Mouse (Mus musculus): ENCODE measurements around the gene Gm3402. TPM values are rescaled to one million over a fixed set of nuclear protein-coding genes. Genes with fewer than 3 reads are reported as not detected.
"Not testable (repeated sequence)": the region's sequence is repeated elsewhere in the genome, so short reads cannot be mapped to it uniquely, and the experiment has no call there.

Gm3402 gene
- polyA plus RNA-seq, 1 experiment from 2014 or later = not detected

DNA sequence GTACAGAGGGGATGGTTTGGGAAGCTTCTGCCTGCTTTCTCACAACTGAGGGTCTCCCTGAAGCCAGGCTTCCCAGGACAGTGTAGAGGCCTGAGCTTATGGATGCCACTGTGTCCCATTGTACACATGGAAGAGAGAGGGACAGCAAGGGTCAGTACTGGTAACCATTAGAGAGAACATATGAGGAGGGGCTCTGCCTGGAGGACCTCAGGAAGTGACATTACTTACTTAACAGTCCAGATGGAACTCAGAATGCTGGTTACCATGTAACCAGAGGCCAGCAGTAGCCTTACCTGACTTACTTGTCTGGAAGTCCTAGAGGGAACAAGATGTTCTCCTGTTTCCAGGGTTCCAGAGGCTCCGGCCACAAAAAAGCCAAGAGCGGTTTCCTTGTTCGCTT is 23.4 kb downstream of the Gm3402 start, which contains the start of gene Gm3409:
Gene Gm3409, plus strand, starts transcription at position 301 of the 400 bp plus-strand sequence.
- H3K9me3 ChIP-seq (replicated peaks); H3K4me1 ChIP-seq (replicated peaks); ATAC-seq (ENCODE audit: insufficient number of reproducible peaks, low FRiP score); H3K36me3 ChIP-seq; H3K27me3 ChIP-seq (replicated peaks); H3K9ac ChIP-seq; H3K4me2 ChIP-seq; H3K27ac ChIP-seq (ENCODE audit: poor library complexity, severe bottlenecking); H3K4me3 ChIP-seq: not testable (repeated sequence)
- 67% methylated on average over 3 of the region's 3 CpGs for WGBS

GRCm38 (mm10) chr5:146555836-146556235 is 41.9 kb downstream of the Gm3402 start, which contains the start of gene Gm3415:
TSS of gene Gm3415 (plus strand) at chr5:146556136.
- not testable (repeated sequence) for H3K36me3 ChIP-seq; ATAC-seq (ENCODE audit: insufficient number of reproducible peaks, low FRiP score); H3K4me3 ChIP-seq; H3K9ac ChIP-seq; H3K4me2 ChIP-seq; H3K27ac ChIP-seq (ENCODE audit: poor library complexity, severe bottlenecking); H3K4me1 ChIP-seq (replicated peaks); H3K27me3 ChIP-seq (replicated peaks); H3K9me3 ChIP-seq (replicated peaks)
- no CpG with 5 or more reads among the region's 3 CpGs for WGBS

- H3K4me1 ChIP-seq (replicated peaks) = no peaks in the 10 kb centered on the region
- WGBS = 63% methylated on average over 1 of the region's 1 CpGs
- 0 out of 2 replicates have a peak, but pooled peaks cover 2% of the 10 kb centered on the region for H3K9me3 ChIP-seq (replicated peaks)
- ATAC-seq (ENCODE audit: insufficient number of reproducible peaks, low FRiP score) = no peak
- no peak overlapping the region for H3K27ac ChIP-seq (ENCODE audit: poor library complexity, severe bottlenecking)
- no peak overlapping the region for H3K4me2 ChIP-seq
- H3K36me3 ChIP-seq = no peaks in the 10 kb centered on the region
- H3K27me3 ChIP-seq (replicated peaks) = no peaks in the 10 kb centered on the region
- no peak overlapping the region for H3K4me3 ChIP-seq
- H3K9ac ChIP-seq = no peak overlapping the region
Measured at GRCm38 (mm10) chr5:146564259-146564658, 50.3 kb downstream of the Gm3402 start.

Other genes starting within 250 kb of the Gm3402 start
- gene Wasf3, start 129.1 kb upstream of the Gm3402 start, polyA plus RNA-seq (2016; fragmentation: Nextera tagmentation; extraction: Ambion mirVana) = 0.31 and 0.32 TPM in 2 replicates
- not detected in 2 replicates for gene Gm6408, start 32.2 kb upstream of the Gm3402 start, polyA plus RNA-seq (2016; fragmentation: Nextera tagmentation; extraction: Ambion mirVana)
- not detected in 2 replicates for gene Gm6370, start 22.8 kb upstream of the Gm3402 start, polyA plus RNA-seq (2016; fragmentation: Nextera tagmentation; extraction: Ambion mirVana)
- gene 4930449I24Rik, start 11.7 kb upstream of the Gm3402 start, polyA plus RNA-seq (2016; fragmentation: Nextera tagmentation; extraction: Ambion mirVana) = not detected in 2 replicates
- gene Gm3404, start 11.7 kb downstream of the Gm3402 start, polyA plus RNA-seq (2016; fragmentation: Nextera tagmentation; extraction: Ambion mirVana) = not detected in 2 replicates
- not detected in 2 replicates for gene Gm3409, start 23.5 kb downstream of the Gm3402 start, polyA plus RNA-seq (2016; fragmentation: Nextera tagmentation; extraction: Ambion mirVana)
- not detected in 2 replicates for gene Gm3415, start 42.0 kb downstream of the Gm3402 start, polyA plus RNA-seq (2016; fragmentation: Nextera tagmentation; extraction: Ambion mirVana)
- gene Gpr12, start 71.1 kb downstream of the Gm3402 start, polyA plus RNA-seq (2016; fragmentation: Nextera tagmentation; extraction: Ambion mirVana) = not detected in 2 replicates

Measured in heart, embryonic 12.5 days (tissue).